Mouse (Mus musculus): ENCODE measurements around the gene Kri1. TPM values are rescaled to one million over a fixed set of nuclear protein-coding genes. Genes with fewer than 3 reads are reported as not detected.
"Not testable (repeated sequence)": the region's sequence is repeated elsewhere in the genome, so short reads cannot be mapped to it uniquely, and the experiment has no call there.

The Kri1 gene
- 10 to 100 TPM; 31.9 to 32.3 TPM for total RNA-seq (2021)
- long read RNA-seq, experiment 1, transcript Kri1-201 (19 exons, 2,598 nt), result major isoform, 5 of 16 reads
- long read RNA-seq, experiment 1, partial matches to known transcripts, result 6 of 16 reads
- long read RNA-seq, experiment 1, other reads (novel, unspliced or antisense), result 4 of 16 reads
- long read RNA-seq, experiment 2, transcript Kri1-201 (19 exons, 2,598 nt), result major isoform, 6 of 13 reads
- long read RNA-seq, experiment 2, partial matches to known transcripts, result 5 of 13 reads
- long read RNA-seq, experiment 2, other reads (novel, unspliced or antisense), result 1 of 13 reads

DNA sequence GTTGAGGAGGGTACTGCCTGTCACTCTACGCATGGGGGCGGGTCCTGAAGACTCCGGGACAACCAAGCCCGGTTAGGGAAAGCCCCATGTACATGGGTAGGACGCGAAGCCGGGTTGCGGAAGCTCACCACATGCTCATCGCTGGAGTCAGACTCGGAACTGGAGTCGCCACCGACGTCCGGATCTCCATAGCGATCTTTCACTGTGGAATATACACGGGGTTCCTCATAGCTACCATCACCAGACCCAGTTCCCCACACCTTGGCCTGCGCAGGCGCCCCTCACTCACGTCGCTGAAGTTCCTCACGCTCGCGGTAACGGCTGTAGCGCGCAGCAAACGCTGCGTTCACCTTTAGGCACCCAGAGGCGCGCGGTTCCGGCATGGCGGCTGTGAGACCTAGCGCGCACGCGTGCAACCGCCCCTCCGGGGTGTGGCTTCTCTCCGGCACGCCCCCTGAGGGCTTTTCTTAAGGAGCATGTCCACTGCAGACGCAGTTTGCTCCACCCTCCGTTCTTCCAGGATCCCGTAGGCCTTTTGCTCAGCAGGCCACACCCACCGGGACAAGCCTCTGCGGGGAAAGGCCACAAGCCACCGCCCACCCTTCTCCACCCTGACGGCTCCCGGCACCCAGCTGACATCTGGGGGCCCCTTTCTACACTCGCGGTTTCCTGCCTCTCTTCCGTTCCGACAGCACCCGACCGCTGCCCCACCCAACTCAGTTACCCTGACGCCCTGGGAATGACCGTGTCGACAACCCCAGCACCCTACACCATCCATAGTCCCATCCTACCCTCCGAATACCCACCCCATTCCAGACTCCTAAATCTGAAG lies at the start of gene Kri1:
Gene Kri1, minus strand, starts transcription at position 399 of the 832 bp plus-strand sequence.
- intact Hi-C loops (cut with DNase I), result no loop called here
- peak; percentile 97 for DNase-seq (ENCODE audit: low spot score in 2 of 2)

DNA sequence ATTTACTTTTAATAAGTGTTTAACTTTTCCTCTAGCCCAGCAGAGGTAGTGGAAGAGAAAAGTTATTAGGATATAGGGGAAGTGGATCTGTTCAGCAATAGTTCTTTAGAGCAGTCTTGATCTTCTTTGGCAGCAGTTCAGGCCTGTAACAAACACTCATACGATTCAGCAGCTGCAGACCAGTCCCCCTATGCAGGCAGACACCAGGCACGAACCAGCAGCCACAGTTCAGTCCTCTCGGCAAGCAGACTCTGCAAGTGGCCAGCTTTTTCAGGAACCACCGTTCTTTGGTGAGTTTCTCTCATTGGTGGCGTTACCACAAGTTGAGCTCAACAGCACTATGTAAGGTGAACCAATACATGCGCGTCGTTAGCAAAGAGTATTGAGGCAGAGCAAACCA lies 48.7 kb upstream of the Kri1 start:
- DNase-seq (ENCODE audit: low spot score in 2 of 2), result no peak
- intact Hi-C loops (cut with DNase I), result no loop called here

DNA sequence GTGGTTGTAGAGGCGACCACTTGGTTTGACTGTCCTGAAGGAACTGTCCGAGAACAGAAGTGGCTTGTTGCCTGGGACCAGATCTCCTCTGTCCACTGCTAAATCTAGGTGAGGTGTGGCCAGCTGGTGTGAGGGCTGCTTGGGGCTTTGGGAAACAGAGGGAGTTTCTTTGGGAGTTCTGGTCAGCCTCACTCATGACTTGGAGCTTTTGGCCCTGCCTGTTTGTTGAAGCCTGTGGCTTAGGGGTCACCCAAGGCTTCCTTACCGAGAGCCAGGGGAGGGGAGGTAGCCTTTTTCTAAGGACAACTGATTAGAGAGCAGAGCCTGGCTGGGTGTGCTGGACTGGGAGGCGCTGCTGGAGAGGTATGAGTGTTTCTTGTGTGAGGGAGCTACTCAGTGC lies 47.6 kb upstream of the Kri1 start:
- no peak for DNase-seq (ENCODE audit: low spot score in 2 of 2)
- intact Hi-C loops (cut with DNase I), result no loop called here

DNA sequence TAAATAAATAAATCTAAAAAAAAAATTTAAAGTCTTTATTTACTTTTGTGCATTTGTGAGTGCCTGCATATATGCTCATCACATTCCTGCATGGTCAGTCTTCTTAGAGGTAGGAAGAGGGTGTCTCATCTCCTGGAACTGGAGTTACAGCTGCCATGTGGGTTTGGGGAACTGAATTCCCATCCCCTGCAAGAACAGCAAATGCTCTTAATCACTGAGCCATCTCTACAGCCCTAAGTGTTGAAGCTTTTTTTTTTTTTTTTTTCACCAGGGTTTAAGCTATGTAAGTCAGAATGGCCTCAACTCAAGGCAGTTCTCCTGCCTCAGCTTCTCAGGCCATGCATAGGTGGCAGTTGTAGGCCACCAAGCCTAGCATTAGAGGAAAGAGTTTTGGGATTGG lies 47.0 kb upstream of the Kri1 start:
- intact Hi-C loops (cut with DNase I), result no loop called here
- no peak for DNase-seq (ENCODE audit: low spot score in 2 of 2)

DNA sequence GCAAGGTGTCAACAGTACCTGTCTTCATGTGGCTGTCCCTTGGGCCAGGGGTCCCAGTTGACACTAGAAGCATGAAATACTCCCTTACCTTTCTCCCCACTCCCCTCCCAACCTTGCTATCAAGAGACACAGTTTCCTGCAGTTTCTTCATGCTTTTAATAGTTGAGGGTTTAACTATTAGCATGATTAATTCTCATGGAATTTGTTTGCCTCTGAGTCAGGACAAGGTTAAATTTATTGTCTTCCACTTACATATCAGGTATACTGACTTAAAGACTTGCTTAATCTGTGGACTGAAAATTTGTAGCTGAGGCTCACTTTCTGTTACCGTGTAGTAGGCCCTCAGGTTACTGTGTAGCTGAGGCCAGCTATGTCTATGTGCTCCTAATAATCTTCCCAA lies 45.8 kb upstream of the Kri1 start:
- intact Hi-C loops (cut with DNase I), result no loop called here
- DNase-seq (ENCODE audit: low spot score in 2 of 2), result no peak

DNA sequence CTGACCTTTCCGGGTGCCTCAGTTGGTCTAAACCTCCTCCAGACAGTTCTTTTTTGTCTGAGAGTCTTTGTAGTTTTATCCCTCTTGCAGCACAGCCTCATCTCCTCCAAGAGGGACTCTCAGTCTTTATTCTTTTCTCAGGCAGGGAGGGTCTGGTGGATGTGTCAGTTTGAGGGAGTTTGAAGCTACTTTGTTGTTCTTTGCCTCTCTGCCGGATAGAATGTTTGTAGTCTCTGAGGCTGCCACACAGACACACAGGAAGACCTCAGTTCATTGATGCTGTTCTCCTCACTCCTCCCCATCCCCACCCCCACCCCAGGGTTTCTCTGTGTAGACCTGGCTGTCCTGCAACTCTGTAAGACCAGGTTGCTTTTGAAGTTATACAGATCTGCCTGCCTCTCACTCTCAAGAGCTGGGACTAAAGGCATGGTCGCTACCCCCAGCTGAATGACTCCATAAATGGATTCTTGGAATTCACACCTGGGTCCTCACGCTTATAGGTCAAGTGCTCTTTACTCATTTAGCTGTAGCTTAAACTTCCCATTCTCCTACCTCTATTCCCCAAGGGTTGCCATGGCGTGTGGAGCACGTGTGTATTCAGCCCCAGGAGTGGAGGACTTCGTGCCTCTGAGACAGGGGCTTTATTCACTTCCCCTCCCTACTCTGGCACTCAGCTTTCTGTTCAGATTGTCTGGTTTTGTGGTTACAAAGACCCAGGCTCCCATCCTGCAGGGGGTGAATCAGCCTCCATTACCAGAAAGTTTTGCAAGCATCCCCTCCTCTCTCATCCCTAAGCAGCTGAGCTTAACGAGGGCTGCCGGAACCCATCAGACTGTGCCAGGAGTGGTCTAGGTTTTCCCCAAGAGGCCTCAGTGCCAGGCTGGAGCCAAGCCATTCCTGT lies 44.6 kb upstream of the Kri1 start:
- no peak for DNase-seq (ENCODE audit: low spot score in 2 of 2)
- intact Hi-C loops (cut with DNase I), result no loop called here

DNA sequence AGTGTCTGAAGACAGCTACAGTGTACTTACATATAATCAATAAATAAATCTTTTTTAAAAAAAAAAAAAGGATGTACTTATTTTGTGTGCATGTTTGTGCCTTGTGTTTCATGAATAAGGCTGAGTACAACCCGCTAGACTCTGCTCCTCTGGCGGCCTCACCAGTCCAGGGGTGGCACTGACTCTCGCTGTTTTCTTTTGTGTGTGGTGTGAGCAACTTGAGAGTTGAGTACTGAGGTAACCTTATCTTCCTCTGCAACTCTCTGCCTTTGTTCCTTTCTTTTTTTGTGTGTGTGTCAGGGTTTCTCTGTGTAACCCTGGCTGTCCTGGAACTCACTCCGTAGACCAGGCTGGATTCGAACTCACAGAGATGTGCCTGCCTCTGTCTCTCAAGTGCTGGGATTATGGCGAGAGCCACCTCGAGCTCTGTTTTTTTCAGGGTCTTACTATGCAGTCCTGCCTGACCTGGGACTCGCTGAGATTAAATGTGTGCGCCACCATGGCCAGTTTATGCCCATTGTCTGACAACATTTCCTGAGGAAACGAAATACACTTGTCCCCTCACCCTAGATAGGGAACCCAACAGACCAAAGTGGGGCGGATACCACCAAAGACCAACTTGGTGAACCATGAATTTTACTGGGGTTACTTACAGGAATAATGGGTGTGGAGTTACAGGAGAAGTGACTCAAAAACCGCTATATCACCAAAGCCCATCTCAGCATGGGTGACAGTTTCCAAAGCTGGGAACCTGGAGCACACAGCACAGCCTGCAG lies 43.8 kb upstream of the Kri1 start:
- intact Hi-C loops (cut with DNase I), result no loop called here
- DNase-seq (ENCODE audit: low spot score in 2 of 2), result no peak

DNA sequence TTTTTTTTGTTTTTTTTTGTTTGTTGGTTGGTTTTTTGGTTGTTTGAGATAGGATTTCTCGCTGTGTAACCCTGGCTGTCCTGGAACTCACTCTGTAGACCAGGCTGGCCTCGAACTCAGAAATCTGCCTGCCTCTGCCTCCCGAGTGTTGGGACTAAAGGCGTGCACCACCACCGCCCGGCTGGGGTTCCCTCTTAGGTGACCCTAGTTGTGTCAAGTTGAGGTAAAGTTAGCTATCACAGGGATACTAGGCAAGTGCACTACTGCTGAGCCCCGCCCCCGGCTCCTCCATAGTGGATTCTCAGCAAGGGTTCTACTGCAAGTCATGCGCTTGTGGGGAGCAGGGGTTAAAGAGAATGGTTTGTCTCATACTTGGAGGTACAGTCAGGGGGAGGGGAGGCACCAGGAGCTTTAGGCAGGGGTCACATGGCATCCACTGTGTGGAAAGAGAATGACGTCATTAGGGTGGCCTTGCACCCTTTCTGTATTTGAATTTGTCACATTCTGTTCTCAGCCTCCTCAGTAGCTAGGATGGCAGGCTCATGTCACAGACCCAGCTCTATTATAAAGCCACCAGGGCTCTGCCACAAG lies 42.0 kb upstream of the Kri1 start:
- intact Hi-C loops (cut with DNase I), result no loop called here
- no peak for DNase-seq (ENCODE audit: low spot score in 2 of 2)

DNA sequence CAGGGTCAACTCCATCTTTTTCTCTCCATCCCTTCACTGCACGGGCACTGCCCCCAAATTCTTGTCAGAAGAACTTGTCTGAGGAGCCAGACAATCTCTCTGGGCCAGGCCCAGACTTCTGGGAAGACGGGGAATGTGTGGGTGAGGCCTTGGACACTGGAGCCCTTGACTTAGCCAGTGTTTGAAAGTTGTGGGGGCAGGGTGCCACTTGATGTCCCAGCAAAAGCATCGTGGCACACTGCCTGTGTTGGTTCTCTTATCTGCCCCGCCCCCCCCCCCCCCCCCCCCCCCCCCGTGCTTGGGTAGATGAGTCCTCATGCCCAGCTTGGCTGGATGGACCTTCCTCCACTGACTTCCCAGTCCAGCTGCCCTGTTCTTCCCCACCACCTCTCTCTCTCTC lies 41.3 kb upstream of the Kri1 start:
- intact Hi-C loops (cut with DNase I), result no loop called here
- DNase-seq (ENCODE audit: low spot score in 2 of 2), result no peak

DNA sequence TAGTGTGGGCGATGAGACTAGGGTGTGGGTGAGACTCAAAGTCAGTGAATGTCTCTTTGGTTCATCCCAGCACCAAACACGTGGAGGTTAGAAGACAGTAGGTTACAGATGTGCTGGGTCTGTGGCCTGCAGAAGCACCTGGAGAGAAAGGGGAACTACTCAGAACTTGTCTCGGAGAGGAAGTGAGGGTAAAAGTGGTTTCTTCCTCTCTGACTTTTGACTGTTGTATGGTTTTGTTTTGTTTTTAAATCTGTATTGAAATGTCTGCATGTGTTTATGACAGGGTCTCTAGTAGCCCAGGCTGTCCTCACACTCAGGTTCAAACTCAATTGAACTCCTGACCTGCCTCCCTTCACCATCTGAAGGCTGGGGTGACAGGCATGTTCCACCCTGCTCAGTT lies 40.3 kb upstream of the Kri1 start:
- DNase-seq (ENCODE audit: low spot score in 2 of 2), result no peak
- intact Hi-C loops (cut with DNase I), result no loop called here

DNA sequence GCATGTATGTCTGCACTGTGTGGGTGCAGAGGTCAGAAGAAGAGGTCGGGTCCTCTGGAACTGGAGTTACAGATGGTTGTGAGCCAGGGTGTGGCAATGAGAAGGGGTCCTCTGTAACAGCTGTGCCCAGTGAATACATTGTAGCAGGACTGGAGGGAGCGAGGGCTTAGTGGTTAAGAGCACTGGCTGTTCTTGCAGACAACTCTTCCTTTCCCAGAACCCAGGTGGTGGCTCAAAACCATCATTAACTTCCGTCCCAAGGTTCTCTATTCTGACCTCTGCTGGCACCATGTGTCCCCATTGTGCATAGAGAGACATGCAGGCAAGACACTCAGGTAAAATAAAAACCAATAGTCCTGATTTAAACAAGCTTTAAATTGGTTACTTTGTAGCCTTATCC lies 39.8 kb upstream of the Kri1 start:
- intact Hi-C loops (cut with DNase I), result no loop called here
- no peak for DNase-seq (ENCODE audit: low spot score in 2 of 2)

DNA sequence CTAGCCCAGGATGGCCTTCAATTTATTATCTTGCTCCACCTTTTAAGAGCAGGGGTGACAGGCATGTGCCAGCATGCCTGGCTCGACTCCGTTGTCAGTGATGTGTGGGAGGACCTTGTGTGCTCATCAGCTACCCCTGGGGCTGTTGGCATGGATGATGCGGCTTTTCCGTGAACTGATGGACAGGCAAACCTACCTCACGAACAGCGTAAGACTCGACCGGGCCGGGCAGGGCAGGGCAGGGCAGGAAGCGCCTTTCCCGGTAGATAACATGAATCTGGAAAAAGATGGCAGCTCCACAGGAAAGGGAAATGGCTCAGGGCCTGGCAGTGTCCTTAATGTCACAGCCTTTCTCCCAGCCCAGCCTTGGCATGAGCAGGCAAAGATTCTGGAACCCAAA lies 36.5 kb upstream of the Kri1 start:
- DNase-seq (ENCODE audit: low spot score in 2 of 2), result no peak
- intact Hi-C loops (cut with DNase I), result no loop called here

DNA sequence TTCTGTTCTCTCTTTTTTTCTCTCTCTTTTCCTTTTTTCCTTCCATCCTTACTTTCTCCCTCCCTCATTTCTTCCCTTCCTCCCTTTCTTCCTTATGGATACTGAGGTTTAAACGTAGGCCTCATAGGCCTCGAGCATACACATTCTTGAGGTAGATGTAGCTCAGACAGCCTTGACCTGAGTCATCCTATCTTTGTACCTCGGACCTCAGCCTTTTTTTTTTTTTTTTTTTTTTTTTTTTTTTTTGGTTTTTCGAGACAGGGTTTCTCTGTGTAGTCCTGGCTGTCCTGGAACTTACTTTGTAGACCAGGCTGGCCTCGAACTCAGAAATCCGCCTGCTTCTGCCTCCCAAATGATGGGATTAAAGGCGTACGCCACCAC lies 35.1 kb upstream of the Kri1 start:
- intact Hi-C loops (cut with DNase I); DNase-seq (ENCODE audit: low spot score in 2 of 2): not testable (repeated sequence)

DNA sequence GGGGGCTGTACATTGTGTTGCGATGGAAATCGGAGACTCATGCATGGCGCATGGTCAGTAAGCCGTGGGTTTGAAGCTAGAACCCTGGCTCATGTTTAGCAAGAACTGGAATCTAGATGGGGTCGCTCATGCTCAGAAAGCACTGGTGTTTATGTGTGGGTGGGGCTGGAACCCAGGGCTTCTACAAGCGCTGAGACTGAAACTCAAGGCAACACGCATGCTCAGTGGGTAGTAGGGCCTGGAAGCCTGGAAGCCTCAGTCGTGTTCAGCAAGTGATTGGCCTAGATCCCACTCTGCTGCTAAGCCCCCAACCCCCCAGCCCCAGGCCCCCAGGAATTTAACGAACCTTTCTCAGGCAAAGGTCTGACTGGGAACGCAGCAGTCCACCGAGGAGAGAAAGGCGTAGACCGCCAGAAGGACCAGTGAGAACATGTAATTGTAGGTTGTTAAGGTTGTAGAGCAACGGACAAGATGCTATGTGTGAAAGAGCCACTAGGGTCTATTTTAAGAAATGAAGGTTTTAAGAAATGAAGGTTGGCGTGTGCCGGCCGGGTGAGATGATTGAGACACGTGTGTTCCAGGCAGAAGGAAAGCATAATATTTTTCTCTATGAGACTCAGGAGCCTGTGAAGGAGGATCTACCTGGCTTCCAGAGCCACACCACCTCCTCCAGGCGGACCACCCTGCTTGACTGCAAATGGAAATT lies 34.6 kb upstream of the Kri1 start:
- intact Hi-C loops (cut with DNase I), result no loop called here
- DNase-seq (ENCODE audit: low spot score in 2 of 2), result peak; percentile 22 to 35

DNA sequence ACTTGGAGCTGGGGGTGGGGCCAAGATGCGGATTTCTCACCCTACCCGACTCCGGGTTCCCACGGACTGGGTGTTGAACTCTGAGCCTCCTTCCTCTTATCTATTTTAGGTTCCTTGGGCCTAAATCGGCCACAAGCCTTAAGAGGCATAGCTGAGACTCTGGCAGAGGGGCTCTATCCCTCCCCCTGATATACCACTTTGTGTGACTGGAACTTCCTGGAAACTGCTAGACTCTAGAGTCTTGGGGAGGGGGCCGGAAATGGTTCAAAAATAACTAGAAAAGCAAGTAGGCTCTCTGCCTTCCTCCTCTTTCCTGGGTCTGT lies 33.7 kb upstream of the Kri1 start:
- peak; percentile 18 to 42 for DNase-seq (ENCODE audit: low spot score in 2 of 2)
- intact Hi-C loops (cut with DNase I), result no loop called here

DNA sequence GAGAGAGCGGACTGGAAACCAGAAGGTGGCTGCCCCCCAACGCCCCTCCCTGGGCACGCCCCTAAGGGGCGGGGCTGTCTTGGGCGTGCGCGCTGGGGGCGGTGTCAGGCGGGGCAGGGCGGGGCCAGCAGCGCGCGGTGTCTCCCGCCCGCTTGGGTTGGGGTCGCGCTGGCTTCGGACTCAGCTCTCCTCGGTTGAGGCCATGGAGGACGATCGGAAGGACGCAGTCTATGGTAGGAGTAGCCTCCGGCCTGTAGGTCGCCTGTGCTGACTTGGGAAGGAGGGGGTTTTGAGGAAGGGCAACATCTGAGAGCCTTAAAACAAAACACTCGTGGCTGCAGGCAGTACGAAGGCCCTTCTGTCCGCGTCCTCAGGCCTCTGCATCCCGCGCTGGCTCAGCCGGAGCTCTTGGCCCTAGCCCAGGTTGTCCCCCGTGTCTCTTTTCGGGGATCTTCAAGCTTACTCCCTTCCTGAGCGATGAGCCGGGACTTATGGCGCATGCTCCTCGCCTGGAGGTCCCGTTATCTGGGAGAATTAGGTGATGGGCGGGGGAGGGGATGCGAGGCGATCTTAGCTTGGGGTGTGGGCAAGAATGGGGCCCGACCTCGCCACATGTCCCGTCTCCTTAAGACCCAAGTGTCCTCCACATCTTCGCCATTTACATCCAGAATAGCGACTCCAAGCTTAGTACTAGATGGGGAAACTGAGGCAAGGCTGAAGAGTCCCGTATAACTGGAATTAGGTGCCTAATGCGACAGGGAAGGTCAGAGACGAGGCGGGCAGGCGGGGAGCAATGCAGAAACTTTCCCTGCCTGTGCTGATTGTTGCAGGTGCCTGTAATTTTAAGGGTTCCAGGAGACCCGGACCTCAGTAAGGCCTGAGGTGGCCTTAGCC lies 33.1 kb upstream of the Kri1 start, which contains the start of gene Slc44a2:
Gene Slc44a2, plus strand, starts transcription at position 80 of the 894 bp plus-strand sequence.
- peak; percentile 37 to 73 for DNase-seq (ENCODE audit: low spot score in 2 of 2)
- intact Hi-C loops (cut with DNase I), result no loop called here

DNA sequence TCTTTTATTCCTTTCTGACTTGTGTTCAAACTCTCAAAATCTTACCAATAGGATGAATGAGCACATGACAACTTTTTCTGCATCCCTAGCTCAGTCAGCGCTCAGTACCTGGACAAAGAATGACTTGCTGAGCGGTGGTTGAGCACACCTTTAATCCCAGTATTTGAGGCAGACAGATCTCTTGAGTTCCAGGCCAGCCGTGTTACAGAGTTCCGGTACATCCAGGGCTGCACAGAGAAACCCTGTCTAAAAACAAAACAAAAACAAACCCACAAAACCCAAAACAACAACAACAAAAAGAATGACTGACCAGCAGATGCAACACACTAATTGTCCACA lies 32.5 kb upstream of the Kri1 start:
- DNase-seq (ENCODE audit: low spot score in 2 of 2), result no peak
- intact Hi-C loops (cut with DNase I), result no loop called here

DNA sequence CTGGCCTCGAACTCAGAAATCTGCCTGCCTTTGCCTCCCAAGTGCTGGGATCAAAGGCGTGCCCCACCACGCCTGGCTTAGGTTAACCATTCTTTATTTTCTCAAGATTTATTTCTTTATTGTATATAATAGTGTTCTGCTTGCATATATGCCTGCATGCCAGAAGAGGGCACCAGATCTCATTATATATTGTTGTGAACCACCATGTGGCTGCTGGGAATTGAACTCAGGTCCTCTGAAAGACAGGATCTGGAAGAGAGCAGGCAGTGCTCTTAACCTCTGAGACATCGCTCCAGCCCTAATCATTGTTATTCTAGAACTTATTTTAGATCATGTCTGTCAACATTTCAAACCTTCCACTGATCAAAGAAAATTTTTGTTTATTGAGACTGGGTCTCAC lies 31.7 kb upstream of the Kri1 start:
- intact Hi-C loops (cut with DNase I), result no loop called here
- no peak for DNase-seq (ENCODE audit: low spot score in 2 of 2)

Data from left cerebral cortex, postnatal 14 days (tissue).